Mouse (Mus musculus) heart, postnatal 0 days (tissue): Measurements from ENCODE around the gene Lingo3. TPM values are rescaled to one million over a fixed set of nuclear protein-coding genes. Genes with fewer than 3 reads are reported as not detected.

ENCODE experiments used
- ATAC-seq: fragments of 200-750 bp; cut with Nextera tagmentation; 2 replicates; pipeline ENCODE4 v1.8.0; 2017; ENCODE audit warnings: low read depth, moderate number of reproducible peaks, moderate library complexity; ENCODE audit not compliant: insufficient read depth
- DNase-seq: peaks from one replicate; pipeline ENCODE4 v3.0.0-alpha.2; 2016; ENCODE audit warnings: low spot score
- H3K27ac ChIP-seq: fragments of 300-500 bp; sonication (generic); 2 replicates; pipeline ENCODE4 v1.5.1; 2014; ENCODE audit warnings: low read depth, mild to moderate bottlenecking
- H3K27me3 ChIP-seq: fragments of 300-500 bp; sonication (generic); 2 replicates; pipeline ENCODE4 v1.6.1; 2014; ENCODE audit warnings: low read length, mixed read lengths; ENCODE audit not compliant: control insufficient read depth, insufficient read depth
- H3K36me3 ChIP-seq: fragments of 300-500 bp; sonication (generic); replicated peaks from 2 replicates; pipeline ENCODE4 v1.6.1; 2014; ENCODE audit warnings: low read length, mixed read lengths; ENCODE audit not compliant: control insufficient read depth, insufficient read depth
- H3K4me1 ChIP-seq: fragments of 300-500 bp; sonication (generic); 2 replicates; pipeline ENCODE4 v1.6.1; 2014; ENCODE audit warnings: antibody characterized with exemption; ENCODE audit not compliant: control insufficient read depth, insufficient read depth
- H3K4me2 ChIP-seq: fragments of 300-500 bp; sonication (generic); 2 replicates; pipeline ENCODE4 v1.6.1; 2014; ENCODE audit warnings: low read depth, mild to moderate bottlenecking, low read length, moderate library complexity
- H3K4me3 ChIP-seq: fragments of 300-500 bp; sonication (generic); 2 replicates; pipeline ENCODE4 v1.5.1; 2014; ENCODE audit warnings: low read depth, low read length
- H3K9ac ChIP-seq: fragments of 300-500 bp; sonication (generic); replicated peaks from 2 replicates; pipeline ENCODE4 v1.6.1; 2014; ENCODE audit warnings: low read depth, low read length, mixed read lengths
- H3K9me3 ChIP-seq: fragments of 300-500 bp; sonication (generic); replicated peaks from 2 replicates; pipeline ENCODE4 v1.6.1; 2016; ENCODE audit warnings: low read length; ENCODE audit not compliant: control insufficient read depth
- CTCF ChIP-seq: IDR thresholded peaks from 2 replicates; pipeline ENCODE4 v1.5.1; 2016; ENCODE audit warnings: antibody characterized with exemption, control low read depth, low read depth
- EP300 ChIP-seq: IDR thresholded peaks from 2 replicates; pipeline ENCODE4 v1.6.1; 2016; ENCODE audit warnings: antibody characterized with exemption, low read depth
- WGBS: fragments of 180-500 bp; shearing (Covaris S2); extraction: QIAGEN DNeasy Blood & Tissue Kit; methylation state at CpG from one replicate; pipeline ENCODE4 v1.1.7; 2014; 5-methylcytosine and 5-hydroxymethylcytosine counted together
- polyA plus RNA-seq: library from polyadenylated mRNA; unstranded; fragments of >200 nt; fragmentation: Nextera tagmentation; extraction: Ambion mirVana; gene quantifications from 2 replicates; pipeline ENCODE4 v1.2.1, GENCODE M21; 2015
- total RNA-seq: library from RNA; depleted of rRNA; stranded (reverse); fragments of >200 nt; gene quantifications from 2 replicates; pipeline ENCODE4 v1.2.3, GENCODE M21; 2014; ENCODE audit warnings: low replicate concordance

Lingo3 gene
- total and polyA plus RNA-seq, 2 experiments from 2014 or later, result 0.92 to 1.5 TPM

- Histone ChIP-seq H3K4me1 (peaks cover 8% of the 10 kb centered on the region), H3K9me3 (no peaks in the 10 kb centered on the region), H3K27me3 (no peaks in the 10 kb centered on the region), H3K4me3 (no peak overlapping the region), H3K4me2 (no peak overlapping the region), H3K36me3 (no peaks in the 10 kb centered on the region), H3K27ac (0 out of 2 replicates have a peak overlapping the region, but pooled peaks have one; percentile 1), H3K9ac (no peak overlapping the region)
- DNase-seq, result no peak
- TF ChIP-seq CTCF (no peak), EP300 (no peak)
- WGBS, result 19% methylated on average over 3 of the region's 3 CpGs
- ATAC-seq, result no peak; the same call in 1 of the 2 replicates
Measured at GRCm38 (mm10) chr10:80876594-80876993, 32.8 kb upstream of the Lingo3 start.

GRCm38 (mm10) chr10:80876028-80876427, 32.2 kb upstream of the Lingo3 start:
- Histone ChIP-seq H3K27me3 (no peaks in the 10 kb centered on the region), H3K4me2 (no peak overlapping the region), H3K4me1 (peaks cover 8% of the 10 kb centered on the region), H3K27ac (no peak overlapping the region), H3K9ac (no peak overlapping the region), H3K9me3 (no peaks in the 10 kb centered on the region), H3K36me3 (no peaks in the 10 kb centered on the region), H3K4me3 (no peak overlapping the region)
- DNase-seq (peak; percentile 39), ATAC-seq (no peak)
- WGBS, result 29% methylated on average over 5 of the region's 5 CpGs
- no peak for TF ChIP-seq EP300
- peak; percentile 80 for TF ChIP-seq CTCF

- Histone ChIP-seq H3K4me2 (no peak overlapping the region), H3K9me3 (no peaks in the 10 kb centered on the region)
- no peak for DNase-seq
Measured at GRCm38 (mm10) chr10:80874035-80874434, 30.2 kb upstream of the Lingo3 start.

GRCm38 (mm10) chr10:80871581-80871980, 27.7 kb upstream of the Lingo3 start, which contains the start of gene Tmprss9:
Gene Tmprss9 (plus strand): TSS chr10:80871848.
- no peak within 1 kb of the TSS for H3K4me2 ChIP-seq
- ATAC-seq, result no peak
- H3K4me1 ChIP-seq, result peaks cover 1% of the 10 kb centered on the region; the same call in 1 of the 2 replicates
- no peak within 1 kb of the TSS for H3K9ac ChIP-seq
- WGBS, result 38% methylated on average over 9 of the region's 9 CpGs
- H3K36me3 ChIP-seq, result peaks cover 22% of the 10 kb centered on the region
- no peak for DNase-seq
- TF ChIP-seq EP300 (no peak), CTCF (no peak)
- H3K4me3 ChIP-seq, result no peak within 1 kb of the TSS
- H3K9me3 ChIP-seq, result no peaks in the 10 kb centered on the region
- H3K27ac ChIP-seq, result no peak within 1 kb of the TSS
- H3K27me3 ChIP-seq, result no peaks in the 10 kb centered on the region

More at GRCm38 (mm10) chr10:80874035-80874434, 30.2 kb upstream of the Lingo3 start:
- WGBS, result 75% methylated on average over 9 of the region's 9 CpGs
- H3K9ac ChIP-seq, result no peak overlapping the region
- no peak for ATAC-seq
- H3K4me1 ChIP-seq, result peaks cover 8% of the 10 kb centered on the region
- no peak overlapping the region for H3K27ac ChIP-seq
- TF ChIP-seq EP300, result no peak
- no peak for TF ChIP-seq CTCF
- no peak overlapping the region for H3K4me3 ChIP-seq
- no peaks in the 10 kb centered on the region for H3K36me3 ChIP-seq
- no peaks in the 10 kb centered on the region for H3K27me3 ChIP-seq

- no peak overlapping the region for H3K9ac ChIP-seq
- H3K9me3 ChIP-seq, result no peaks in the 10 kb centered on the region
- no peak overlapping the region for H3K27ac ChIP-seq
- no peak for TF ChIP-seq EP300
- TF ChIP-seq CTCF, result no peak
- WGBS, result 82% methylated on average over 4 of the region's 6 CpGs
- ATAC-seq (no peak), DNase-seq (no peak)
- H3K4me2 ChIP-seq, result no peak overlapping the region
- peaks cover 26% of the 10 kb centered on the region for H3K36me3 ChIP-seq
- H3K27me3 ChIP-seq, result no peaks in the 10 kb centered on the region
- no peak overlapping the region for H3K4me3 ChIP-seq
- H3K4me1 ChIP-seq, result no peaks in the 10 kb centered on the region
Measured at GRCm38 (mm10) chr10:80870993-80871392, 27.2 kb upstream of the Lingo3 start.

GRCm38 (mm10) chr10:80864446-80864845, 20.6 kb upstream of the Lingo3 start:
- H3K27me3 ChIP-seq, result no peaks in the 10 kb centered on the region
- no peaks in the 10 kb centered on the region for H3K4me1 ChIP-seq
- H3K9me3 ChIP-seq, result no peaks in the 10 kb centered on the region
- DNase-seq (no peak), ATAC-seq (no peak)
- H3K9ac ChIP-seq, result no peak overlapping the region
- 85% methylated on average over 16 of the region's 16 CpGs for WGBS
- no peak overlapping the region for H3K4me3 ChIP-seq
- TF ChIP-seq CTCF (no peak), EP300 (no peak)
- H3K4me2 ChIP-seq, result no peak overlapping the region
- peaks cover 58% of the 10 kb centered on the region for H3K36me3 ChIP-seq
- H3K27ac ChIP-seq, result no peak overlapping the region
